Mouse (Mus musculus) right cerebral cortex, adult 18-20 months (tissue): Measurements from ENCODE around the gene Olfr855.
A peak's percentile ranks its signal among the peaks of the same experiment; 100 is the strongest.

ENCODE experiments used
- DNase-seq: peaks from one replicate; pipeline ENCODE4 v3.0.0; 2022; ENCODE audit warnings: mixed read lengths

Gene Olfr855

DNA sequence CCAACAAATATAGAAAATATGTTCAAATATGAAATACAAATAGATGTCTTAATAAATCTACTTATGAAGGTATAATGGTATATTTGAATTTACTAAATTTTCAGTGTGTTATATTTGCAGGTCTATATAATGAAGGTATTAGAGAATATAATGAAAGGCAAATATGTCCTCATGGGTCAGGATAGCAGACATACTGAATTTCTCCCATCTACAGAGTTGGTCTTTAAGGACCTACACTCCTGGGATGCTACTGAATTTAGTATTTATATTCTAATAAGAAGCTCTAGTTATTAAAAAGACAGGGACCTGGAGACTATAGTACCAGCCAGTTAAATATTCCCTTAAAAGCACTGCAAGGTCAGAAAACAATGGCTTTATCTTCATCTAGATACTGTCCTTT, at the start of gene Olfr855:
Olfr855 (plus strand) TSS at position 301 of the 400 bp plus-strand sequence.
- no peak for DNase-seq

DNA sequence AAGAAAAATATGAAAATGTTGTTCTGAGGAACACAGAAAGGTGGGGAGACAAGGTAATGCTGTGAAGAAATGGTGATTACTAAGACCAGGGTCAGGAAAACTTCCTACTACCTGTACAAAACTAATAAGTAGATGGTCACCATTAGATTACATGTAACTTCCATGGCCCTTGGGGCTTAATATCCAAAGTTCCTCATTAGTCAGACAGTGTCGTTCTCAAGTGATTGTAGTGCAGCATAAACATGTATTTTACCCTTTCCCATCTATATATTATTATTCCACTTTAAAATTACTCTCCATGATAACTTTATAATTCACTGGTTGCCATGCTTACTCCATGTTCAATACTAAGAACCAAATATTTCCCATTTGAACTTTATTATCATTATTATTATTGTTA, 41.4 kb upstream of the Olfr855 start, which contains the start of gene Olfr853:
Olfr853 (minus strand) TSS at position 101 of the 400 bp plus-strand sequence.
- DNase-seq, result no peak

DNA sequence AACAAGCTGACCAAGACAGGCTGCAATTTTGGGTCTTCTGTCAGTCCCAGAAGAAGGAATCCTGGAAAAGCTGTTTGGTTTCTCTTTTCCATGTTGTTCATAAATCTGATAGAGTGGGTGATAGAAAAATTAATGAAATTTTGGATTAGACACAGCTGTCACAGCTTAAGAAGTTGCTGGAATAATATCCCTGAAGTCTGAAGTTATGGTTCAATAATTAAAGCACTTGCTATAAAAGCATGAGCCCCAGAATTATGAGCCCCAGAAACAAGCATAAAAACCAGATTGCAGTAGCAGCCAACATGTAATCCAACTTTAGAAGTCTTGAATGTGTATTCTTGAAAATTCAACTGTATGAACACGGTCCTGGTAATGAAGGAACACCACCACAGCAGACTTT, 15.1 kb upstream of the Olfr855 start, which contains the start of gene Olfr854:
Olfr854 (minus strand) TSS at position 101 of the 400 bp plus-strand sequence.
- DNase-seq, result no peak

DNA sequence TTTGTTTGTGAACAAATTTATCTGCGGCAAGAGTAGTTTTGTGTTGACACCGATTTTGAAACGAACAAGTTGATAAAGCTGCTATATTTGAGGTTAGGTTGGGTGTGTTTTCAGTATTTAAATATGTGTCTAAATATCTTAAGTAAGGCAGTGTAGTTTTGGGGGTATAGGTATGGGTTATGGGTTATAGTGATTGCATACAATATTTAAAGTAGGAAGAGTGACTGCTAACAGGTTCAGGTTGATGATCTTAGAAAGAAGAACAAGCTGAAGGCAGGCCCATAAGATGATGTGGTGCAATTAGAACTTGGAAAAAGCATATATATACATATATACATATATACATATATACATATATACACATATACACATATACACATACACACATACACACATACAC, 38.9 kb downstream of the Olfr855 start:
- no peak for DNase-seq

DNA sequence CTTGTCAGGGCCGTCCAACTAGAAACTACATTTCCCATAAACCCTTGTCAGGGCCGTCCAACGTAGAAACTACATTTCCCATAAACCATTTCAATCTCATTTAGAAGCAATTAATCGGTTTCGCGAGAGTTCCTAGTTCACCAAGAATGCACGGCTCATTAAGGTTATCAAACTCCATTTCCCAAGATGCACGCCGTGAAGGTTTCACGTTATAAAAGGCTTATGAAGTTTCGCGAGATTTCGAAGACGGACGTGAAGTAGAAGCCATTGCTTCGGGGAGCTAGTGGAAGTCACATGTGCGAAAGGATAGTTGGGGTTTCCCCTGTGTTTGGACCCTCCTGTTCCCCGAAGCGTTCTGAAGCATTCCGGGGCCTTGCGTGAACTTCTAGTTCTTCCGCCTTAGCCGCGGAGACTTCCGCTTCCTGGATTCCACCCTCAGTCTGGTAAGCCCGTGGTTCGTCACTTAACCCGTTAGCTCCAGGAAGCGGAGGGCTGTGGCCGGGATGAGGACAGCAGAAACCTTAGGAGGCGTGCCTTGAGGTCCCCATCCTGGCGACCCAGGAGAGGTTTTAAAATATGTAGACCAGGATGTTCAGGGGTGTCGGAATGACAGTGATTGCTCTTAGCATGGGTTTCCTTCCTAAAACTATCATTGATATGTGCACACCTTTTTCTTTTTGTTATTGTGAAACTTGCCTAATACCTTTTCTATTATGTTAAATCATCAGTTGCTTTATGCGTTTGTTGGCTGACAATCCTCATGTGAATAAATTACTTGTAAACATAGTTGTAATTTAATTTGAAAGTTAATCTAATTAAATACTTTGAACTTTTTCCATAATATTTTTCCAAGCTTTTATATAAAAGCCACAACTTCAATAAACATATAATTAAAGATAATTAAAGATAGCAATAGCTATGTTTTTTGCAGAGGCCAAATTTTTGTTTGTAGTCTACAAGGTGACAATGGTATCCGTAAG, 39.7 kb downstream of the Olfr855 start, which contains the start of gene Zfp317:
Zfp317 (plus strand) TSS at position 260 of the 980 bp plus-strand sequence.
- DNase-seq, result peak; percentile 96

DNA sequence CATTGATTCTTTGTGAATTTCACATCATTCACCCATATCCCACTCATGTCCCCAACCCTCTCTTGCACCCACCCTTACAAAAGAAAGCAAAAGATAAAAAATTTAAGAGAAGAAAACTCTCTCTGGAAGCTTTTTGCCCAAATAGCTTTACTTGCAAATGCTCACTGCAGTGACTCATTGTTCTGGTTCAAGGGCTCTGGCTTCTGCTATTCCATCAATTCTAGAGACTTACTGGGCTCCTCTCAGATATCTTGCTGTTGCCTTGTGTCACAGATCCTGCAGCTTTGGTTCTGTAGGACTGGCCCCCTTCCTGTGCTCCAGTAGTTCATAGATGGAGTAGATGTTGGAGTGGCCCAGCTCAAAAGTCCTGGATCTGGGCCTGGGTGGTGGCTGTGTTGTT, 47.2 kb downstream of the Olfr855 start:
- no peak for DNase-seq
